Mouse (Mus musculus) bone marrow macrophage, adult 2 months (primary cell): Measurements from ENCODE around the gene Adamts16. TPM values are rescaled to one million over a fixed set of nuclear protein-coding genes. Genes with fewer than 3 reads are reported as not detected.

ENCODE experiments used
- H3K27ac ChIP-seq: 2 replicates; pipeline ENCODE4 v1.5.1; 2012; ENCODE audit warnings: low read depth, low read length; ENCODE audit not compliant: insufficient read depth
- H3K4me1 ChIP-seq: 2 replicates; pipeline ENCODE4 v1.6.1; 2012; ENCODE audit warnings: low read length; ENCODE audit not compliant: control insufficient read depth, insufficient read depth
- H3K4me3 ChIP-seq: 2 replicates; pipeline ENCODE4 v1.5.1; 2012; ENCODE audit warnings: mild to moderate bottlenecking, low read length, moderate library complexity; ENCODE audit not compliant: insufficient read depth
- CTCF ChIP-seq: IDR thresholded peaks from 2 replicates; pipeline ENCODE4 v1.5.1; 2012; ENCODE audit warnings: low read depth, mild to moderate bottlenecking, low read length, moderate library complexity
- POLR2A ChIP-seq: IDR thresholded peaks from 2 replicates; pipeline ENCODE4 v1.6.1; 2012; ENCODE audit warnings: mild to moderate bottlenecking, low read depth, low read length, borderline replicate concordance
- polyA plus RNA-seq: library from polyadenylated mRNA; stranded (reverse); fragments of >200 nt; gene quantifications from 2 replicates; pipeline ENCODE4 v1.2.4, GENCODE M21; 2012; ENCODE audit not compliant: missing spikeins, insufficient read depth, insufficient read length

Adamts16 gene
- polyA plus RNA-seq, 1 experiment: not detected

- Histone ChIP-seq H3K4me1 (no peaks in the 10 kb centered on the region), H3K27ac (no peak overlapping the region), H3K4me3 (no peak overlapping the region)
- TF ChIP-seq CTCF: no peak
Measured at GRCm38 (mm10) chr13:70771100-70771499, 70.5 kb downstream of the Adamts16 start.

DNA sequence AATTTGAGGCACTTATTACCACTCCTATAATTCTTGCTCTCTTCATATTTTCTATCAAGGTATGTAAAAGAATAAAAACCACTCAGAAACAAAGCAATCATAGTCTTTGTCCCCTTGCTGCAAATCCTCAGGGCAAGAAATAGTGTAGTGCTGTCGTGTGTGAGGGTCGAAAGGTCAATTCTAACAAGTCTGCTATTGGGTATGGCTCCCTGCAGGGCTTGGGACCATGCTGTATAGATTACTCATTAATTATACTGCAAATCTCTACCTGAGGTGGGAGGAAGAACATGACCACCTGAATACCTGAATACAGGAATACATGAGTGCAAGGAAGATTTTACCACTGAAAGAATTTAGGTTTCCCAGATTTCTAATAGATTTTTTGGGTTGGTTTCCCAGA is 72.5 kb downstream of the Adamts16 start:
- TF ChIP-seq CTCF (no peak), POLR2A (no peak)
- H3K4me3 ChIP-seq: no peak overlapping the region
- H3K4me1 ChIP-seq: no peaks in the 10 kb centered on the region
- no peak overlapping the region for H3K27ac ChIP-seq

DNA sequence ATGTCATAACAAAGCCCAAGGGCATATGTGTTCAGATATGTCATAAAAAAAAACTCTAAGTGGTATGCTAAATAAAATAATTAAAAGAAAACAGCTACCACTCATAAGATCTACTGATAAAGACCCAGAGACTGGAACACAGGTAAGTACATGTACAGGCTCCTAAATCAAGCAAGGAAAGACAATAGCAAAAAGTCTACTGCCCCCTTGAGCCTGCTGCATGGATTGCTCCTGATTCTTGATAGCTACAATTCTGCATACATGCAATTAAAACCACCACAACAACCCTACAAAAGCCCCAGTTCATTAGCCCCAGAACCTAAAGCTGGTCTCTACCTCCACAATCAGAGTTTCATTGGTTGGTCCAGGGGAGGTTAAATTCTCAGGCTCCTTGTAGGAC is 74.1 kb downstream of the Adamts16 start:
- TF ChIP-seq CTCF: no peak
- no peak for TF ChIP-seq POLR2A
- no peak overlapping the region for H3K4me3 ChIP-seq
- H3K4me1 ChIP-seq: no peaks in the 10 kb centered on the region
- H3K27ac ChIP-seq: no peak overlapping the region

GRCm38 (mm10) chr13:70764682-70765081 is 76.9 kb downstream of the Adamts16 start:
- no peak overlapping the region for H3K4me3 ChIP-seq
- no peak overlapping the region for H3K27ac ChIP-seq
- TF ChIP-seq POLR2A: no peak
- no peak for TF ChIP-seq CTCF
- H3K4me1 ChIP-seq: no peaks in the 10 kb centered on the region

DNA sequence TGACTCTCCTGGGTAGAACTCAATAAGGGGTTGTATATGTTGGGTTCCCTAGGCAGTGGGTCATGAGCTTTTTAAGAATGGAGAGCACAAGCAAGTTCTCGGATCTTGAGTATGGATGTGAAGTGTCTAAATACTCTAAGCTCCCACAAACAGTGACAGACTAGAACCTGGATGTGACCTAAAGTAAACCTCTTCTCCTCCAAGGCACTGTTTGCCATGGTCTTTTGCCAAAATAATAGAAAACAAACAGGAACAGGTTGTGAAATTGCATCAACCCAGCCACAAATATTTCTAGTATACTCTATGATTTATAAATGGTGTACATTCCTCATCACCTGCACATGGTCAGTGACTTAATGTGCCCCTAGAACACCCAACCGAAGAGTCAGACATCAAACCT is 79.0 kb downstream of the Adamts16 start:
- Histone ChIP-seq H3K4me1 (no peaks in the 10 kb centered on the region), H3K4me3 (no peak overlapping the region), H3K27ac (no peak overlapping the region)
- no peak for TF ChIP-seq CTCF
- TF ChIP-seq POLR2A: no peak

- Histone ChIP-seq H3K4me1 (no peaks in the 10 kb centered on the region), H3K4me3 (no peak overlapping the region), H3K27ac (no peak overlapping the region)
- TF ChIP-seq POLR2A (no peak), CTCF (no peak)
Measured at GRCm38 (mm10) chr13:70761312-70761711, 80.3 kb downstream of the Adamts16 start.

DNA sequence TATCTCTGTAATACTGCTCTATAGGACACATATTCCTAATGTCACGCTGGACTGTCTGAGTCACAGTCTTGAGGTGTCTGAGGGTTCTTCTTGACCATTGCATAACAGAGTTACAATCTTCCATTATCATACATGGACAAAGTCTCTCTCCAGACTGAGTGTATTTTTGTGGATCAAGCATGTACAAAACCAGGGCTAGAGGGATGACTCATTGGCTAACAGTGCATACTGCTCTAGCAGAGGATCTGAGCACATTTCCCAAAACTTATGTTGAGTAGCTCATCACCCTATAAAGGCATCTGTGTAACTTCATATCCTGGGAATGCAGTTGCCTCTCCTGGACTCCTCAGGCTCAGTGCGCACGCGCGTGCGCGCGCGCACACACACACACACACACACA is 81.4 kb downstream of the Adamts16 start:
- no peak overlapping the region for H3K4me3 ChIP-seq
- no peak overlapping the region for H3K27ac ChIP-seq
- H3K4me1 ChIP-seq: no peaks in the 10 kb centered on the region
- TF ChIP-seq CTCF (no peak), POLR2A (no peak)

- Histone ChIP-seq H3K4me3 (no peak overlapping the region), H3K4me1 (no peaks in the 10 kb centered on the region), H3K27ac (no peak overlapping the region)
- TF ChIP-seq POLR2A: no peak
- no peak for TF ChIP-seq CTCF
Measured at GRCm38 (mm10) chr13:70746294-70747008, 95.2 kb downstream of the Adamts16 start.

DNA sequence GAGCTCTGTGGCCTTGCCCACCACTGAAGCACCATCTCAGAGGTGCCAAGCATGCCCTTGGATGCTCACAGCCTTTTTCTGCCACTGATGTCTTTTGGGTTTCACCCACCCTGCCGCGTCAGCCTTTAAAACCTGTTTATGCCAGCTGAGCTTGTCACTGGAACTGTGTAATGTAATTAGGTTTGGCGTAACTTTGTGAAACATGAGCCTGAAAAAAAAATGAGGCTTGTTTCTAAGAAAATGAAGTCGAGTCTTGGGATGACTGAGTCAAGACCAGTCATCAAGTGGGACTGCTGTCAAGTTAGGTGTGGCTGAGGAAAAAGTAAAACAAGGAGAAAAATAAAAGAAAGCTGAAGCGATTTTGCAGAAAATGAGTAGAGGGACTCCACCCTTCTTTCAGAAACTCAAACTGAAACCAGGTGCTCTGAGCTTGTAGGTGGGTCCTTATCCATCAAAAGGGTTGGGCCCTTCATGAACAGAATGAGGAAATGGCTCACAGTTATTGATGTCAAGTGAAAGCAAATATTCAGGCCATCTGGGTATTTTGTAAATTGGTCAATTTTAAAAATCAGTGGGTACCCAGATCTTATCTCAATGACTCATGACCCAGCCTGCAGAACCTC is 97.1 kb downstream of the Adamts16 start:
- no peak overlapping the region for H3K27ac ChIP-seq
- no peak overlapping the region for H3K4me3 ChIP-seq
- H3K4me1 ChIP-seq: no peaks in the 10 kb centered on the region
- TF ChIP-seq POLR2A (no peak), CTCF (no peak)

DNA sequence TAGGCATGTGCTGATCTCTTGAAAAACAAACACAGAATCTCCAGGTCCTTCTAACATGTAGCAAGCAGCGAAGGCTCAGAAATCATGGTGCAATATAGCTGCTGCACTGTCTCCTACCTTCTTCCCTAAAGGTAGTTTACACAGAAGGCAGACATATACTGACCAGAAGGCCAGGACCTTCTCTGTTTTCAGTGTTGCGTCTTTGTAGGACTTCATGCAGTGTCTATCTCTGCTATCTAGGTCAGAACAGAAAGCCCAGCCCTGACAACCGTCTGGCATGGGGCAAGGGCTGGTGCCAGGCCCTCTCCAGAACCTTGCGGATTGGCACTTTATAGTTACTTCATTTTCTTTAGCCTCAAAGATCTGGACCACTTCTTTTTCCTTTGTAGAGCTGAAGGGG is 98.9 kb downstream of the Adamts16 start:
- Histone ChIP-seq H3K27ac (no peak overlapping the region), H3K4me1 (no peaks in the 10 kb centered on the region), H3K4me3 (no peak overlapping the region)
- TF ChIP-seq POLR2A (no peak), CTCF (no peak)
